Comparison of ENCODE assay signal across 7 mouse cellular contexts in genomic region chr3:127837154-127837865, GRCm38 (mm10). TPM values are rescaled to one million over a fixed set of nuclear protein-coding genes. Genes with fewer than 3 reads are reported as not detected.
DNase-seq lines count a peak whose midpoint lies in the region; ATAC-seq lines count a peak whose summit lies in the region.

Ap1ar (minus strand) TSS chr3:127837523.

- H3K4me3 ChIP-seq in embryonic facial prominence, embryonic 10.5 days = peak within 1 kb of the TSS; percentile 98
- H3K4me3 ChIP-seq in limb, embryonic 10.5 days = peak within 1 kb of the TSS; percentile 87
- H3K4me3 ChIP-seq in midbrain, embryonic 13.5 days (replicated peaks) = peak within 1 kb of the TSS; percentile 95

- WGBS in embryonic facial prominence, embryonic 10.5 days = under 1% methylated on average over 89 of the region's 89 CpGs
- under 1% methylated on average over 86 of the region's 89 CpGs for WGBS in limb, embryonic 10.5 days
- under 1% methylated on average over 64 of the region's 89 CpGs for WGBS in midbrain, embryonic 13.5 days

- H3K9ac ChIP-seq in midbrain, embryonic 13.5 days (replicated peaks) = peak within 1 kb of the TSS; percentile 98

- H3K36me3 ChIP-seq in embryonic facial prominence, embryonic 10.5 days (replicated peaks) = peaks cover 8% of the 10 kb centered on the region; the same call in 1 of the 2 replicates
- H3K36me3 ChIP-seq in limb, embryonic 10.5 days = peaks cover 6% of the 10 kb centered on the region
- peaks cover 3% of the 10 kb centered on the region; the same call in 1 of the 2 replicates for H3K36me3 ChIP-seq in midbrain, embryonic 13.5 days

- H3K9me3 ChIP-seq in embryonic facial prominence, embryonic 10.5 days = no peaks in the 10 kb centered on the region
- no peaks in the 10 kb centered on the region for H3K9me3 ChIP-seq in limb, embryonic 10.5 days (replicated peaks)
- no peaks in the 10 kb centered on the region for H3K9me3 ChIP-seq in midbrain, embryonic 13.5 days

- ATAC-seq in granulocyte monocyte progenitor cell, adult 5-6 weeks (replicated peaks; ENCODE audit: poor library complexity, severe bottlenecking) = peak; percentile 94
- ATAC-seq in midbrain, embryonic 13.5 days = peak; percentile 98

- H3K27me3 ChIP-seq in embryonic facial prominence, embryonic 10.5 days (replicated peaks; ENCODE audit: low read depth, poor library complexity, severe bottlenecking) = no peaks in the 10 kb centered on the region
- H3K27me3 ChIP-seq in limb, embryonic 10.5 days (ENCODE audit: low read depth, poor library complexity, severe bottlenecking) = no peaks in the 10 kb centered on the region
- H3K27me3 ChIP-seq in midbrain, embryonic 13.5 days = peaks cover 3% of the 10 kb centered on the region; the same call in 1 of the 2 replicates

- H3K4me2 ChIP-seq in midbrain, embryonic 13.5 days (replicated peaks) = peak within 1 kb of the TSS; percentile 87

- H3K4me1 ChIP-seq in embryonic facial prominence, embryonic 10.5 days = peaks cover 22% of the 10 kb centered on the region
- peaks cover 19% of the 10 kb centered on the region for H3K4me1 ChIP-seq in limb, embryonic 10.5 days
- peaks cover 37% of the 10 kb centered on the region for H3K4me1 ChIP-seq in midbrain, embryonic 13.5 days (replicated peaks)

- peak; percentile 98 for DNase-seq in adrenal gland, postnatal 10 days
- DNase-seq in embryonic facial prominence, embryonic 10.5 days (ENCODE audit: low spot score) = peak; percentile 97
- DNase-seq in kidney, adult 11 months = peak; percentile 96
- peak; percentile 97 for DNase-seq in limb, embryonic 10.5 days (ENCODE audit: low spot score)
- DNase-seq in spleen, adult 12 weeks (ENCODE audit: low spot score) = peak; percentile 93

- H3K27ac ChIP-seq in embryonic facial prominence, embryonic 10.5 days (replicated peaks) = peak within 1 kb of the TSS; percentile 93
- H3K27ac ChIP-seq in limb, embryonic 10.5 days = peak within 1 kb of the TSS; percentile 94
- H3K27ac ChIP-seq in midbrain, embryonic 13.5 days = peak within 1 kb of the TSS; percentile 92

RNA-seq across cellular contexts. Expression of gene Ap1ar, which starts in this region (rescaled TPM):
- total RNA-seq in adrenal gland, postnatal 10 days (2021) = 10 to 100 TPM; 25.9 to 30.3 TPM
- 60.6 and 64.6 TPM in 2 replicates for polyA plus RNA-seq in embryonic facial prominence, embryonic 10.5 days (2016; fragmentation: Nextera tagmentation; extraction: Ambion mirVana)
- total RNA-seq in granulocyte monocyte progenitor cell, adult 5-6 weeks (2014; fragmentation: Nextera tagmentation) = 56.0 and 88.6 TPM in 2 replicates
- total RNA-seq in granulocyte monocyte progenitor cell, adult 5-6 weeks (2017) = 57.4 and 59.7 TPM in 2 replicates
- polyA plus RNA-seq in limb, embryonic 10.5 days (2016; fragmentation: Nextera tagmentation; extraction: Ambion mirVana) = 59.9 and 67.6 TPM in 2 replicates
- 70.8 and 75.9 TPM in 2 replicates for polyA plus RNA-seq in midbrain, embryonic 13.5 days (2015; fragmentation: Nextera tagmentation; extraction: Ambion mirVana)

Comparison
In these comparisons a context has a peak if more than half of its experiments do, and no peak if none do; other contexts are left out.
1. Peak in every context shown above with its lines: DNase-seq, ATAC-seq, H3K4me3 ChIP-seq and H3K27ac ChIP-seq.